Mouse (Mus musculus) CH12.LX (cell line): ENCODE measurements at regions not wholly inside any gene's neighbourhood (a gene's known extent, or its start where the extent isn't known, plus 50 kb on each side); places are given as distances from the start of the nearest gene placed in this dataset.

ENCODE experiments used
- DNase-seq: peaks from one replicate; pipeline ENCODE4 v3.0.0-alpha.2; 2013; ENCODE audit errors: extremely low read depth
- H3K27ac ChIP-seq: 2 replicates; pipeline ENCODE4 v1.5.1; 2012; ENCODE audit warnings: low read depth, mild to moderate bottlenecking, control low read depth, moderate library complexity; ENCODE audit not compliant: insufficient read depth
- H3K27me3 ChIP-seq: replicated peaks from 2 replicates; pipeline ENCODE3; 2012; ENCODE audit warnings: inconsistent platforms
- H3K36me3 ChIP-seq, 2 experiments: replicated peaks in 1 of 2; 2 replicates each; pipeline versions ENCODE3 to v1.6.1; 2012; ENCODE audit warnings: inconsistent platforms in 1 of 2, low read length in 1 of 2, mild to moderate bottlenecking in 1 of 2, mixed read lengths in 1 of 2, moderate library complexity in 1 of 2; ENCODE audit not compliant: control insufficient read depth in 1 of 2, insufficient read depth in 1 of 2
- H3K4me1 ChIP-seq, 2 experiments: 2 replicates each; pipeline ENCODE4 v1.6.1; 2012; ENCODE audit warnings: inconsistent platforms in 1 of 2, moderate library complexity in 1 of 2; ENCODE audit not compliant: insufficient read depth in 2 of 2, control insufficient read depth in 1 of 2
- H3K4me2 ChIP-seq: 2 replicates; pipeline ENCODE4 v1.6.1; 2012; ENCODE audit warnings: low read depth, mild to moderate bottlenecking, control low read depth; ENCODE audit not compliant: poor library complexity, insufficient read depth, severe bottlenecking
- H3K4me3 ChIP-seq, 3 experiments: fragments of 150-350 bp in 1 of 3; sonication (generic) in 1 of 3; replicated peaks in 1 of 3; 2 replicates each; pipeline versions ENCODE3 to v1.5.1; 2011 to 2012; ENCODE audit warnings: low read depth in 2 of 3, low read length in 2 of 3, mild to moderate bottlenecking in 2 of 3, moderate library complexity in 2 of 3, control low read depth in 1 of 3, improper control_type of control experiment in 1 of 3, inconsistent platforms in 1 of 3, mixed read lengths in 1 of 3; ENCODE audit not compliant: poor library complexity in 1 of 3
- H3K79me2 ChIP-seq: replicated peaks from 2 replicates; pipeline ENCODE4 v1.6.1; 2012; ENCODE audit warnings: mild to moderate bottlenecking, moderate library complexity; ENCODE audit not compliant: control insufficient read depth, poor library complexity, insufficient read depth, severe bottlenecking; ENCODE audit errors: extremely low read depth
- H3K9ac ChIP-seq: 2 replicates; pipeline ENCODE4 v1.6.1; 2012; ENCODE audit warnings: low read depth, mild to moderate bottlenecking, control low read depth, moderate library complexity; ENCODE audit not compliant: insufficient read depth
- H3K9me3 ChIP-seq: replicated peaks from 2 replicates; pipeline ENCODE3; 2012; ENCODE audit warnings: low read length, inconsistent platforms, mixed read lengths
- CHD1 ChIP-seq: IDR thresholded peaks from 2 replicates; pipeline ENCODE4 v1.6.1; 2012; ENCODE audit warnings: low read depth, low read length, improper control_type of control experiment, inconsistent platforms
- CHD2 ChIP-seq: IDR thresholded peaks from 2 replicates; pipeline ENCODE4 v1.6.1; 2011; ENCODE audit warnings: low read length, improper control_type of control experiment
- ETS1 ChIP-seq: conservative IDR thresholded peaks from 2 replicates; pipeline ENCODE4 v1.6.1; 2012; ENCODE audit warnings: low read depth, mild to moderate bottlenecking, inconsistent platforms, low read length, improper control_type of control experiment, moderate library complexity
- GABPA ChIP-seq: IDR thresholded peaks from 2 replicates; pipeline ENCODE4 v1.6.1; 2012; ENCODE audit warnings: low read depth, low read length, improper control_type of control experiment, inconsistent platforms; ENCODE audit not compliant: insufficient replicate concordance
- HCFC1 ChIP-seq: IDR thresholded peaks from 2 replicates; pipeline ENCODE4 v1.6.1; 2012; ENCODE audit warnings: low read depth, mild to moderate bottlenecking, inconsistent platforms, low read length, improper control_type of control experiment
- IRF4 ChIP-seq: IDR thresholded peaks from 2 replicates; pipeline ENCODE4 v1.6.1; 2014; ENCODE audit warnings: low read depth, mild to moderate bottlenecking, inconsistent platforms, low read length, improper control_type of control experiment
- JUN ChIP-seq: IDR thresholded peaks from 2 replicates; pipeline ENCODE4 v1.6.1; 2011; ENCODE audit warnings: low read depth, mild to moderate bottlenecking, low read length, improper control_type of control experiment, moderate library complexity; ENCODE audit not compliant: insufficient read depth
- JUND ChIP-seq: conservative IDR thresholded peaks from 2 replicates; pipeline ENCODE4 v1.6.1; 2011; ENCODE audit warnings: low read depth, low read length, improper control_type of control experiment
- KAT2A ChIP-seq: IDR thresholded peaks from 2 replicates; pipeline ENCODE4 v1.6.1; 2012; ENCODE audit warnings: low read length, improper control_type of control experiment, inconsistent platforms; ENCODE audit not compliant: insufficient replicate concordance
- MAFK ChIP-seq: IDR thresholded peaks from 2 replicates; pipeline ENCODE4 v1.6.1; 2011; ENCODE audit warnings: low read length, improper control_type of control experiment; ENCODE audit not compliant: insufficient replicate concordance
- MAX ChIP-seq: IDR thresholded peaks from 2 replicates; pipeline ENCODE4 v1.6.1; 2011; ENCODE audit warnings: low read length, improper control_type of control experiment
- MAZ ChIP-seq: IDR thresholded peaks from 2 replicates; pipeline ENCODE4 v1.6.1; 2012; ENCODE audit warnings: low read depth, mild to moderate bottlenecking, inconsistent platforms, low read length, improper control_type of control experiment, moderate library complexity
- MEF2A ChIP-seq: IDR thresholded peaks from 2 replicates; pipeline ENCODE4 v1.6.1; 2014; ENCODE audit warnings: low read depth, mild to moderate bottlenecking, inconsistent platforms, low read length, improper control_type of control experiment, borderline replicate concordance
- MXI1 ChIP-seq: IDR thresholded peaks from 2 replicates; pipeline ENCODE4 v1.6.1; 2011; ENCODE audit warnings: mild to moderate bottlenecking, low read depth, low read length, improper control_type of control experiment
- MYC ChIP-seq: IDR thresholded peaks from 2 replicates; pipeline ENCODE4 v1.6.1; 2011; ENCODE audit warnings: low read depth, mild to moderate bottlenecking, improper control_type of control experiment, low read length
- PAX5 ChIP-seq: IDR thresholded peaks from 2 replicates; pipeline ENCODE4 v1.6.1; 2012; ENCODE audit warnings: low read length, inconsistent platforms, mixed read lengths
- POLR2A ChIP-seq: IDR thresholded peaks from 2 replicates; pipeline ENCODE4 v1.6.1; 2011; ENCODE audit warnings: low read depth, mild to moderate bottlenecking, improper control_type of control experiment, low read length
- RCOR1 ChIP-seq: conservative IDR thresholded peaks from 2 replicates; pipeline ENCODE4 v1.6.1; 2012; ENCODE audit warnings: low read depth, mild to moderate bottlenecking, inconsistent platforms, low read length, improper control_type of control experiment
- SMC3 ChIP-seq: IDR thresholded peaks from 2 replicates; pipeline ENCODE4 v1.6.1; 2011; ENCODE audit warnings: low read depth, low read length, improper control_type of control experiment
- TCF12 ChIP-seq: IDR thresholded peaks from 2 replicates; pipeline ENCODE4 v1.6.1; 2014; ENCODE audit warnings: low read depth, mild to moderate bottlenecking, inconsistent platforms, low read length, improper control_type of control experiment
- UBTF ChIP-seq: IDR thresholded peaks from 2 replicates; pipeline ENCODE4 v1.6.1; 2012; ENCODE audit warnings: low read depth, mild to moderate bottlenecking, inconsistent platforms, low read length, improper control_type of control experiment, moderate library complexity
- USF1 ChIP-seq: IDR thresholded peaks from 2 replicates; pipeline ENCODE4 v1.6.1; 2014; ENCODE audit warnings: low read depth, mild to moderate bottlenecking, inconsistent platforms, low read length, improper control_type of control experiment
- USF2 ChIP-seq: conservative IDR thresholded peaks from 2 replicates; pipeline ENCODE4 v1.6.1; 2011; ENCODE audit warnings: low read depth, low read length, improper control_type of control experiment
- ZC3H11A ChIP-seq: IDR thresholded peaks from 2 replicates; pipeline ENCODE4 v1.6.1; 2012; ENCODE audit warnings: low read depth, mild to moderate bottlenecking, inconsistent platforms, low read length, improper control_type of control experiment
- ZKSCAN1 ChIP-seq: IDR thresholded peaks from 2 replicates; pipeline ENCODE4 v1.6.1; 2012; ENCODE audit warnings: low read depth, inconsistent platforms, low read length, improper control_type of control experiment, borderline replicate concordance
- ZMIZ1 ChIP-seq: IDR thresholded peaks from 2 replicates; pipeline ENCODE4 v1.6.1; 2012; ENCODE audit warnings: low read depth, mild to moderate bottlenecking, inconsistent platforms, low read length, improper control_type of control experiment
- ZNF384 ChIP-seq: IDR thresholded peaks from 2 replicates; pipeline ENCODE4 v1.6.1; 2012; ENCODE audit warnings: low read depth, low read length, improper control_type of control experiment, inconsistent platforms
- dilution Hi-C: fragments of 300-500 bp; cut with MboI; formaldehyde crosslinking; loops from 2 replicates; pipeline ENCODE4 v1.14.3; 2020; ENCODE audit warnings: low sequenced_read_pairs; ENCODE audit not compliant: extremely low pct_unique_long_range_greater_than_20kb, extremely low pct_ligation_motif_present
- in situ Hi-C: fragments of 300-500 bp; cut with MboI; formaldehyde crosslinking; loops from 3 replicates; pipeline ENCODE4 v1.14.3; 2019; ENCODE audit warnings: low sequenced_read_pairs, low pct_ligation_motif_present, low pct_unique_long_range_greater_than_20kb, mixed read lengths

DNA sequence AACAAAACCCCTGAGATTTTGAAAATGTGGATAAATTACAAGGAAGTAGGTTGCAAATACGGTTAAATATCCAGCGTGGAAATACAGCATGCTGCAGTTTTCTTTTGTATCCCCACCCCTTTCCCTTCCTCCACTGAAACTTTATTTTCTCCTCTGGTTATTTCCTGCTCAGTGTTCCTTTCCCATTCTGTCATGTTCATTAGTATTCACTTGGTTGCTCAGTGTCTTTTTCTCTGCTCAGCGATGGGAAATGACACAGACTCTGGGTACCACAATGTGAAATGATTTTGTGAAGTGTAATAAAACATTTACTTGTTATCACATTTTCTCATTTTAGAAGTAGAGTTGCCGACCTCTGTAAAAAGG lies 169.6 kb upstream of the Col8a1 start:
- Histone ChIP-seq H3K27me3 (no peaks in the 10 kb centered on the region), H3K4me3 (no peak overlapping the region), H3K79me2 (no peaks in the 10 kb centered on the region), H3K36me3 (no peaks in the 10 kb centered on the region), H3K4me2 (no peak overlapping the region), H3K27ac (no peak overlapping the region), H3K9ac (no peak overlapping the region), H3K4me1 (no peaks in the 10 kb centered on the region), H3K9me3 (no peaks in the 10 kb centered on the region)
- no peak for DNase-seq
- TF ChIP-seq ZNF384 (no peak), KAT2A (no peak), IRF4 (no peak), USF1 (no peak), ZMIZ1 (no peak), POLR2A (no peak), JUND (no peak), MEF2A (no peak), PAX5 (no peak), CHD2 (no peak)
- dilution Hi-C loops, result no loop called here
- in situ Hi-C loops, result no loop called here

DNA sequence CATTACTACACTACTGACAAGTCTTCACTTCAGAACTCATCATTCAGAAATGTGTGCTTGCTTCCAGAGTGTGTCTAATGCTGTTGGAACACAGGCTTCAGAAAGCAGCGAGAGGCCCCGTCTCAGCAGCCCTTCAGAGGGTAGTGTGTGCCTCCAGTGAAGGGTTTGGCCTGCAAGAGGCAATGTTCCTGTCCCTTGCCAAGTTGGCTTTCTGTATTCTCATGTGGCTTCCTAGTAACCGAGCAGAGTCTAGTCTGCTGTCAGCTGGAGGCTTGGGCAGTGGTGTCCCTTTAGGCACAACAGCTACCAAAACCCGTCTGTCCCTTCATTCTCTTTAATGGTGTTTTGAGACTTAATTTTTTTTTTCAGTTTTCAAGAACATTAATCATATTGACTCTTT lies 173.3 kb upstream of the Col8a1 start:
- dilution Hi-C loops, result no loop called here
- TF ChIP-seq ZKSCAN1, result no peak
- no peak for TF ChIP-seq PAX5
- no peak for TF ChIP-seq MAX
- no peak for TF ChIP-seq MXI1
- no peak for TF ChIP-seq KAT2A
- no peak for TF ChIP-seq GABPA
- TF ChIP-seq ZC3H11A, result no peak
- TF ChIP-seq MEF2A, result no peak
- no peak for TF ChIP-seq SMC3
- TF ChIP-seq USF2, result no peak
- no peak overlapping the region for H3K27ac ChIP-seq

DNA sequence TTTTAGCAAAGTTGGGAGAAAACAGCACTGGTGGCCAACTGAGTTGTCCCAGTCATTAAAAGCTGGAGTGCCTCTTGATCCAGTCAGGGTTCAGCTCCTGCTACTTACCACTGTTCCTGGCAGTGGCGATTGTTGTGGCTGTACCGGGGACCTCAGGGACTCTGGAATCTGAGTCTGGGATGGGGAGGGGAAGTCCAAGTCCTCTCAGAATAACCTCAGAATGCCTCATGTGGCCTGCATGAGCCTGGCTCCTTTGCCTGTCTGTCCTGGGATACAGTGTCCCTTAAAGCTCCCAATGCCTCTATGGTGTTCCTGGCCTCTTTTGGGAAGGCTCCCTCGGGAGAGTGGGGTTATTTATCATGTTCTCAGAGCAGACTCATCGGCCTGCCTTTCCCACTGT lies 173.8 kb upstream of the Col8a1 start:
- dilution Hi-C loops, result no loop called here
- Histone ChIP-seq H3K4me2 (no peak overlapping the region), H3K36me3 (no peaks in the 10 kb centered on the region), H3K4me1 (no peaks in the 10 kb centered on the region), H3K4me3 (no peak overlapping the region), H3K9ac (no peak overlapping the region), H3K79me2 (no peaks in the 10 kb centered on the region), H3K27ac (no peak overlapping the region), H3K9me3 (no peaks in the 10 kb centered on the region), H3K27me3 (no peaks in the 10 kb centered on the region)
- in situ Hi-C loops, result no loop called here
- no peak for DNase-seq
- TF ChIP-seq USF1, result no peak
- TF ChIP-seq TCF12, result no peak
- TF ChIP-seq MEF2A, result no peak
- TF ChIP-seq SMC3, result no peak
- no peak for TF ChIP-seq ETS1
- no peak for TF ChIP-seq ZKSCAN1
- no peak for TF ChIP-seq ZMIZ1
- no peak for TF ChIP-seq RCOR1
- no peak for TF ChIP-seq CHD1
- TF ChIP-seq MXI1, result no peak
- no peak for TF ChIP-seq HCFC1
- no peak for TF ChIP-seq MAZ
- no peak for TF ChIP-seq MAFK
- no peak for TF ChIP-seq MYC
- TF ChIP-seq UBTF, result no peak
- TF ChIP-seq JUN, result no peak

More for the DNA sequence above, 173.3 kb upstream of the Col8a1 start:
- Histone ChIP-seq H3K4me3 (no peak overlapping the region), H3K9ac (no peak overlapping the region), H3K4me2 (no peak overlapping the region), H3K9me3 (no peaks in the 10 kb centered on the region), H3K36me3 (no peaks in the 10 kb centered on the region), H3K79me2 (no peaks in the 10 kb centered on the region), H3K4me1 (no peaks in the 10 kb centered on the region), H3K27me3 (no peaks in the 10 kb centered on the region)
- no peak for DNase-seq
- in situ Hi-C loops, result no loop called here
